Mouse (Mus musculus) ES-Bruce4 (cell line): ENCODE results near the gene Med13l. TPM values are rescaled to one million over a fixed set of nuclear protein-coding genes. Genes with fewer than 3 reads are reported as not detected.

Source experiments
- H3K27ac ChIP-seq: 2 replicates; pipeline ENCODE4 v1.5.1; 2012; ENCODE audit warnings: low read length, inconsistent platforms; ENCODE audit not compliant: insufficient read depth
- H3K27me3 ChIP-seq: 2 replicates; pipeline ENCODE4 v1.6.1; 2012; ENCODE audit warnings: mild to moderate bottlenecking, low read length, inconsistent platforms; ENCODE audit not compliant: control insufficient read depth, poor library complexity, insufficient read depth, severe bottlenecking
- H3K36me3 ChIP-seq: 2 replicates; pipeline ENCODE4 v1.6.1; 2012; ENCODE audit warnings: inconsistent platforms, mild to moderate bottlenecking, low read length, moderate library complexity; ENCODE audit not compliant: control insufficient read depth, poor library complexity, insufficient read depth, severe bottlenecking
- H3K4me1 ChIP-seq: one replicate; pipeline ENCODE4 v1.8.1; 2011; ENCODE audit warnings: low read length; ENCODE audit not compliant: control insufficient read depth, insufficient read depth
- H3K4me3 ChIP-seq: 2 replicates; pipeline ENCODE4 v1.5.1; 2011; ENCODE audit warnings: low read depth, mild to moderate bottlenecking, low read length
- H3K9ac ChIP-seq: 2 replicates; pipeline ENCODE4 v1.6.1; 2012; ENCODE audit warnings: low read depth, mild to moderate bottlenecking, inconsistent platforms; ENCODE audit not compliant: poor library complexity, severe bottlenecking
- H3K9me3 ChIP-seq: replicated peaks from 2 replicates; pipeline ENCODE4 v1.6.1; 2012; ENCODE audit warnings: mild to moderate bottlenecking, low read length, inconsistent platforms; ENCODE audit not compliant: control insufficient read depth, poor library complexity, insufficient read depth, severe bottlenecking
- CTCF ChIP-seq: IDR thresholded peaks from one replicate; pipeline ENCODE4 v1.8.1; 2011; ENCODE audit warnings: low read depth, low read length
- EP300 ChIP-seq: IDR thresholded peaks from 2 replicates; pipeline ENCODE4 v1.6.1; 2011; ENCODE audit warnings: low read depth, low read length; ENCODE audit not compliant: insufficient read depth
- POLR2A ChIP-seq: IDR thresholded peaks from one replicate; pipeline ENCODE4 v1.8.1; 2011; ENCODE audit warnings: low read length; ENCODE audit not compliant: insufficient read depth
- polyA plus RNA-seq: library from polyadenylated mRNA; stranded (reverse); fragments of >200 nt; gene quantifications from 2 replicates; pipeline ENCODE4 v1.2.4, GENCODE M21; 2011; ENCODE audit warnings: low read depth; ENCODE audit not compliant: missing spikeins, insufficient read depth, insufficient read length

The Med13l gene
- 43.9 and 46.0 TPM in 2 replicates for polyA plus RNA-seq

GRCm38 (mm10) chr5:118560385-118561085 lies at the start of gene Med13l:
Med13l (plus strand) TSS chr5:118560679.
- Histone ChIP-seq H3K27ac (peak within 1 kb of the TSS; percentile 6; the same call in 1 of the 2 replicates), H3K27me3 (no peaks in the 10 kb centered on the region), H3K4me3 (peak within 1 kb of the TSS; percentile 95), H3K9ac (peak within 1 kb of the TSS; percentile 95), H3K36me3 (no peaks in the 10 kb centered on the region), H3K9me3 (no peaks in the 10 kb centered on the region), H3K4me1 (peaks cover 12% of the 10 kb centered on the region)
- TF ChIP-seq POLR2A = no peak
- no peak for TF ChIP-seq EP300
- no peak for TF ChIP-seq CTCF

GRCm38 (mm10) chr5:118510969-118511368 lies 49.5 kb upstream of the Med13l start:
- Histone ChIP-seq H3K9ac (no peak overlapping the region), H3K4me3 (no peak overlapping the region), H3K4me1 (peaks cover 6% of the 10 kb centered on the region), H3K36me3 (no peaks in the 10 kb centered on the region), H3K27me3 (no peaks in the 10 kb centered on the region), H3K27ac (peak overlapping the region; percentile 85), H3K9me3 (no peaks in the 10 kb centered on the region)
- TF ChIP-seq POLR2A = no peak
- peak; percentile 84; the same call in 1 of the 2 replicates for TF ChIP-seq EP300

- no peak overlapping the region for H3K27ac ChIP-seq
- H3K36me3 ChIP-seq = no peaks in the 10 kb centered on the region
- H3K9me3 ChIP-seq = no peaks in the 10 kb centered on the region
- H3K27me3 ChIP-seq = no peaks in the 10 kb centered on the region
- H3K4me1 ChIP-seq = peaks cover 15% of the 10 kb centered on the region
- no peak overlapping the region for H3K9ac ChIP-seq
- TF ChIP-seq CTCF (no peak), EP300 (no peak), POLR2A (no peak)
- no peak overlapping the region for H3K4me3 ChIP-seq
Measured at GRCm38 (mm10) chr5:118513005-118513404, 47.5 kb upstream of the Med13l start.

DNA sequence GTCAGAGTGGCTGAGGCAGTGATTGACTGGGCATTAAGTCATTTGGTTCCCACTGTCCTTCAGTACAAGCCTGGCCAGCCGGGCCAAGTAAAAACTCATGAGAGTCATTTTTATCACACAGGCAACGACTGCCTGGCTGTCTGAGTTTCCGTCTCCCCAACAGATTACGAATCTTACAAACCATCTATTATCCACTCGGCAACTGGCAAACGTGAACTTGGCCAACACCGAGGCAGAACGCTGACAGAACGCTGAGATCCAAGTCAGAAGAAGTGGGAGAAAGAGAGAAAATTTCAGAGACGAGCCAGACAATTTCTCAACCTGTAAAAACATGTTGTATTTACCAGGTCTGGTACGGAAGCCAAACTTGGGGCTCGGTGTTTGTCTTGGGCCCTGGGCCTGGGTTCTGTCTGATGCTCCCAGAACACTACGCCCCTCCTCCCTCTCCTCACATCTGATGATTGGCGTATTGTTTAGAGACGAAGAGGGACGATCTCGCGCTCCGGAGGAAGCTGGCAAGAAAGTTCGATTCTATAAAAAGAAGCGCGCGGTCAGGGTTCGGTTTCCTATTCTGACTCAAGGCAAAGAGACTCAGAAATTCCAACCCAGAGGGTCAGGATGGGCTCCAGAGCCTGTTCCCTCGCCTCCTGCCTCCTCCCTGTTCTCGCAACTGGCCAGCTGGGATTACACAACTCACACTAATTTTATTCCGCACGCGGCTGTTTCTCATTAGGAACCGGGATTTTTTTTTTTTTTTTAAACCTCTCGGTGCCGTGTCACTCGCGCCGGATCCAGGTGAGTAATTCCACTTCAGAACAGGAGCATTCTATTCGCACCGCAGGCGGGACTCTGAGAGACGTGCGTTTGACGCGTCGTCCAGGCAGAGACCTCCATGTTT lies 46.6 kb upstream of the Med13l start:
- no peaks in the 10 kb centered on the region for H3K9me3 ChIP-seq
- no peak for TF ChIP-seq EP300
- TF ChIP-seq POLR2A = no peak
- no peak for TF ChIP-seq CTCF
- H3K4me3 ChIP-seq = peak overlapping the region; percentile 44
- no peaks in the 10 kb centered on the region for H3K27me3 ChIP-seq
- H3K9ac ChIP-seq = peak overlapping the region; percentile 57
- peak overlapping the region; percentile 36 for H3K27ac ChIP-seq
- no peaks in the 10 kb centered on the region for H3K36me3 ChIP-seq
- H3K4me1 ChIP-seq = peaks cover 15% of the 10 kb centered on the region

GRCm38 (mm10) chr5:118514527-118514831 lies 46.0 kb upstream of the Med13l start:
- peak overlapping the region; percentile 57 for H3K9ac ChIP-seq
- H3K27me3 ChIP-seq = no peaks in the 10 kb centered on the region
- H3K9me3 ChIP-seq = no peaks in the 10 kb centered on the region
- peaks cover 18% of the 10 kb centered on the region for H3K4me1 ChIP-seq
- peak overlapping the region; percentile 23; the same call in 1 of the 2 replicates for H3K27ac ChIP-seq
- H3K36me3 ChIP-seq = no peaks in the 10 kb centered on the region
- TF ChIP-seq CTCF (no peak), POLR2A (no peak), EP300 (no peak)
- H3K4me3 ChIP-seq = peak overlapping the region; percentile 44
